Mouse (Mus musculus) megakaryocyte, embryonic 14.5 days (primary cell): ENCODE measurements around the gene Tmprss7.

Experiments used
- FLI1 ChIP-seq: IDR thresholded peaks from 2 replicates; pipeline ENCODE4 v1.6.1; 2012; ENCODE audit warnings: low read length, inconsistent platforms, mixed read lengths
- GATA1 ChIP-seq: IDR thresholded peaks from 3 replicates; pipeline ENCODE4 v1.6.1; 2012; ENCODE audit warnings: mixed read lengths, low read length, inconsistent platforms, borderline replicate concordance

DNA sequence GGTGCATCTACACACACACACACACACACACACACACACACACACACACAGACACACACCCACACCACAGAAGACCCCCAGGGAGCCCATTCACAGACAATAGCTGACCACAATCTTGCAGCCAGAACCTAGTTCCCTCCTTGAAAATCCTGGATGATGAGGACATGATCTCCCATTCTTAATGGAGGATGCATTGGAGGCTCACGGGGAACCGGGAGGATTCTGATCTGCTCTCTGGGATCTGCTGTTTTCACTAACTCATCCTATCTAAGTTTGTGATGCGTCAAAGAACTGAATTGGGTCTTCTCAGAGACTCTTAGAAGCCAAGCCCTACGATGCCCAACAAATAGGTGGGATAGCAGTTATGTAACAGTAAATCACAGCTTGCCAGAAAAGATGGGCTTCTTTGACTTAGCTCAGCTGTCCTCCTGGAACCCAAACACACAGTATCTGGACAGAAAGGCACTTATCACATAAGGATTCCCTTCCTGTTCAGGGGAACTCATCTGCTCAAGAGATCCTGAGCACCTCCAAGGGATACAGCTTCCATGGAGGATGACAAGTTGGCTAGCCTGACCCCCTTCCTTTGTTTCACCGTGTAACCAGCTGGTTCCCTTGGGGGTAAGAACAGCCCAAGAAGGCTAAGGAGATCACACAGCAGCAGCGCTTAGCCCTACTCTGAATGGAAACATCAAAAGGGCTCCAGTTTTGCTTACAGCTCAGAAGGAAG is 29.9 kb upstream of the Tmprss7 start:
- no peak for TF ChIP-seq GATA1
- no peak for TF ChIP-seq FLI1
